In the genomic region with DNA sequence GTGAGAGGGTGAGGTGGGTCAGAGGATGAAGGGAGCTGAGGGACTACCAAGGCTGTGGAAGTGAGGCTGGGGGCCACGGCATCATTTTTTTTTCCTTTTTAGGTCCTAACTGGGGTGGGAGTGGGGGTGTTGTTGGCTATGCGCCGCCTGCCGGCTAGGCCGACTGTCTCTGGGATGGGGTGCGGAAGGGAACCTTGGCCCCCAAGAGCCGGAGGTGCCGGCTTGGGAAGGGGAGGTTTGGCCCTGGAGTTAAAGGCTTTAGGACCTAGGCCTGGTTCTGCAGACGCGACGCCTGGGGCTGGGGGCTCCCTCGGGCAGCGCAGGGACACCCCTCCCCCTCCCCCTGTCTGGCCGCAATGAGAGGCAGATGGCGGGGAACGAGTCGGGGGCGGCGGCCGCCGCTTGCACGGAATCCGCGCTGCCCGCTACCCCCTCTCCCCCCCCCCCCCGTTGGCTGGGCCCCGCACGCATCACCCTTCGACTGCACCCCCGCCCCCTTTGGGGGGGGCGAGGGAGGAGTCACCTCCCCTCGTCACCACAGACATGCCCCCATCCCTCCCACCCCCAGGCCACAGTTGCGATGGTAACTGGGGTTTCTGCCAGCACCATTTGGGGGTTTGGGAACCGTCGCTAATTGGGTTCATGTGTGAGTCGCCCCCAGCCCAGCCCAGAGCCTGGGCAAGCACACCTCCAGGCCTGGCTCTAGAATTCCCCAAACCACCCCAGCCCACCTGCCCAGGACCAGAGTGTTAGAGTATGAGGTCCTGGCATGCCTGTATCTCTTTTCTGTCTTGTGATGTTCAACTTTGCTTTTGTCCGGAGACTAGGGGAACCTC, we compare ENCODE assay signal across 8 mouse cellular contexts. TPM values are rescaled to one million over a fixed set of nuclear protein-coding genes. Genes with fewer than 3 reads are reported as not detected.
DNase-seq lines count a peak whose midpoint lies in the region; ATAC-seq and TF ChIP-seq lines count a peak whose summit lies in the region.

No protein-coding gene starts in this region.

- under 1% methylated on average over 24 of the region's 37 CpGs for WGBS in forebrain, embryonic 10.5 days
- 2% methylated on average over 18 of the region's 37 CpGs for WGBS in liver, embryonic 13.5 days (ENCODE audit: insufficient replicate concordance)
- 3% methylated on average over 28 of the region's 37 CpGs for WGBS in olfactory bulb, adult 2 months

- H3K4me3 ChIP-seq in E14TG2a.4 (replicated peaks; ENCODE audit: low read length) = peak overlapping the region; percentile 84
- H3K4me3 ChIP-seq in forebrain, embryonic 10.5 days = peak overlapping the region; percentile 72
- H3K4me3 ChIP-seq in liver, embryonic 13.5 days (replicated peaks) = peak overlapping the region; percentile 46
- peak overlapping the region; percentile 36 for H3K4me3 ChIP-seq in olfactory bulb, adult 2 months (ENCODE audit: insufficient read depth, low read depth, low read length)

- H3K4me1 ChIP-seq in E14TG2a.4 (replicated peaks; ENCODE audit: low read depth, low read length) = peaks cover 76% of the 10 kb centered on the region
- H3K4me1 ChIP-seq in forebrain, embryonic 10.5 days = peaks cover 74% of the 10 kb centered on the region
- H3K4me1 ChIP-seq in liver, embryonic 13.5 days (replicated peaks) = peaks cover 41% of the 10 kb centered on the region
- H3K4me1 ChIP-seq in olfactory bulb, adult 2 months (ENCODE audit: control insufficient read depth, insufficient read depth, low read length) = peaks cover 31% of the 10 kb centered on the region

- peak overlapping the region; percentile 98 for H3K27ac ChIP-seq in forebrain, embryonic 10.5 days
- H3K27ac ChIP-seq in liver, embryonic 13.5 days = peak overlapping the region; percentile 23; the same call in 1 of the 2 replicates
- no peak overlapping the region for H3K27ac ChIP-seq in olfactory bulb, adult 2 months (ENCODE audit: insufficient read depth, low read depth, low read length)

- no peak for TF ChIP-seq CTCF in E14TG2a.4 (conservative IDR thresholded peaks at IDR 0.05; ENCODE audit: low read length)
- TF ChIP-seq CTCF in olfactory bulb, adult 2 months (IDR thresholded peaks at IDR 0.05; ENCODE audit: insufficient read depth, low read depth, low read length) = 0 out of 2 replicates have a peak, but pooled peaks have one; percentile 0

- H3K9me3 ChIP-seq in E14TG2a.4 (ENCODE audit: low read length) = no peaks in the 10 kb centered on the region
- H3K9me3 ChIP-seq in forebrain, embryonic 10.5 days = no peaks in the 10 kb centered on the region
- H3K9me3 ChIP-seq in liver, embryonic 13.5 days (replicated peaks) = no peaks in the 10 kb centered on the region

- peaks cover 36% of the 10 kb centered on the region for H3K36me3 ChIP-seq in E14TG2a.4 (ENCODE audit: insufficient read depth, low read length)
- H3K36me3 ChIP-seq in forebrain, embryonic 10.5 days (replicated peaks) = peaks cover 39% of the 10 kb centered on the region
- H3K36me3 ChIP-seq in liver, embryonic 13.5 days = no peaks in the 10 kb centered on the region

- TF ChIP-seq POLR2A in olfactory bulb, adult 2 months (IDR thresholded peaks at IDR 0.05; ENCODE audit: insufficient read depth, low read depth, low read length) = no peak

- H3K9ac ChIP-seq in liver, embryonic 13.5 days = no peak overlapping the region

- H3K27me3 ChIP-seq in E14TG2a.4 (ENCODE audit: insufficient read depth, low read length) = peaks cover 23% of the 10 kb centered on the region
- H3K27me3 ChIP-seq in forebrain, embryonic 10.5 days (ENCODE audit: poor library complexity, severe bottlenecking) = peaks cover 37% of the 10 kb centered on the region
- peaks cover 85% of the 10 kb centered on the region for H3K27me3 ChIP-seq in liver, embryonic 13.5 days

- peak overlapping the region; percentile 49 for H3K4me2 ChIP-seq in liver, embryonic 13.5 days

- no peak for ATAC-seq in liver, embryonic 13.5 days (ENCODE audit: low read depth)
- ATAC-seq in activated CD4-positive, CD25-positive, alpha-beta regulatory T cell, adult 4 months = no peak

- peak; percentile 82 to 85 for DNase-seq in cerebellum, postnatal 10 days
- no peak for DNase-seq in cerebellum, adult 9-11 months
- peak; percentile 65 for DNase-seq in forebrain, embryonic 10.5 days (ENCODE audit: extremely low spot score, low spot score)
- DNase-seq in heart, postnatal 4 days = peak; percentile 49
- no peak for DNase-seq in liver, embryonic 13.5 days

RNA-seq across cellular contexts. Expression of gene Nfatc4, which starts 2.5 kb away (rescaled TPM):
- 37.9 and 39.1 TPM in 2 replicates for polyA plus RNA-seq in forebrain, embryonic 10.5 days (2016; fragmentation: Nextera tagmentation; extraction: Ambion mirVana)
- total RNA-seq in heart, postnatal 4 days (2021) = 10 to 100 TPM; 12.7 to 13.3 TPM
- 1.5 and 1.8 TPM in 2 replicates for polyA plus RNA-seq in liver, embryonic 13.5 days (2015; fragmentation: Nextera tagmentation; extraction: Ambion mirVana)
- polyA plus RNA-seq in olfactory bulb, adult 2 months (2012; ENCODE audit: insufficient read depth, insufficient read length, low replicate concordance, missing spikeins) = not detected in 2 replicates
- polyA plus RNA-seq in activated CD4-positive, CD25-positive, alpha-beta regulatory T cell, adult 4 months (2017; shearing (Covaris generic)) = not detected

RNA-seq across cellular contexts. Expression of gene Nynrin, which starts 28.4 kb away (rescaled TPM):
- polyA plus RNA-seq in forebrain, embryonic 10.5 days (2016; fragmentation: Nextera tagmentation; extraction: Ambion mirVana) = 24.5 and 25.8 TPM in 2 replicates
- total RNA-seq in heart, postnatal 4 days (2021) = 10 to 100 TPM; 36.0 to 36.3 TPM
- polyA plus RNA-seq in liver, embryonic 13.5 days (2015; fragmentation: Nextera tagmentation; extraction: Ambion mirVana) = 2.2 and 3.1 TPM in 2 replicates
- not detected in 2 replicates for polyA plus RNA-seq in olfactory bulb, adult 2 months (2012; ENCODE audit: insufficient read depth, insufficient read length, low replicate concordance, missing spikeins)
- polyA plus RNA-seq in activated CD4-positive, CD25-positive, alpha-beta regulatory T cell, adult 4 months (2017; shearing (Covaris generic)) = under 1 TPM in 1 of 2 experiments, not detected in 1; 0.08 TPM

RNA-seq across cellular contexts. Expression of gene Ripk3, which starts 36.8 kb away (rescaled TPM):
- 8.0 and 10.2 TPM in 2 replicates for polyA plus RNA-seq in forebrain, embryonic 10.5 days (2016; fragmentation: Nextera tagmentation; extraction: Ambion mirVana)
- 10 to 100 TPM; 10.6 to 14.0 TPM for total RNA-seq in heart, postnatal 4 days (2021)
- 20.4 and 22.1 TPM in 2 replicates for polyA plus RNA-seq in liver, embryonic 13.5 days (2015; fragmentation: Nextera tagmentation; extraction: Ambion mirVana)
- not detected in 2 replicates for polyA plus RNA-seq in olfactory bulb, adult 2 months (2012; ENCODE audit: insufficient read depth, insufficient read length, low replicate concordance, missing spikeins)
- polyA plus RNA-seq in activated CD4-positive, CD25-positive, alpha-beta regulatory T cell, adult 4 months (2017; shearing (Covaris generic)) = 10 to 100 TPM; 94.3 to 99.3 TPM

RNA-seq across cellular contexts. Expression of gene Adcy4, which starts 41.5 kb away (rescaled TPM):
- polyA plus RNA-seq in forebrain, embryonic 10.5 days (2016; fragmentation: Nextera tagmentation; extraction: Ambion mirVana) = 4.6 and 5.4 TPM in 2 replicates
- 10 to 100 TPM; 18.9 to 22.3 TPM for total RNA-seq in heart, postnatal 4 days (2021)
- 1.8 and 2.2 TPM in 2 replicates for polyA plus RNA-seq in liver, embryonic 13.5 days (2015; fragmentation: Nextera tagmentation; extraction: Ambion mirVana)
- not detected in 2 replicates for polyA plus RNA-seq in olfactory bulb, adult 2 months (2012; ENCODE audit: insufficient read depth, insufficient read length, low replicate concordance, missing spikeins)
- under 1 TPM in 1 of 2 experiments, not detected in 1; 0.08 TPM for polyA plus RNA-seq in activated CD4-positive, CD25-positive, alpha-beta regulatory T cell, adult 4 months (2017; shearing (Covaris generic))

RNA-seq across cellular contexts. Expression of gene Cbln3, which starts 58.8 kb away (rescaled TPM):
- polyA plus RNA-seq in forebrain, embryonic 10.5 days (2016; fragmentation: Nextera tagmentation; extraction: Ambion mirVana) = 0.10 and 0.12 TPM in 2 replicates
- total RNA-seq in heart, postnatal 4 days (2021) = under 1 TPM; 0.62 to 0.65 TPM
- 0.10 and 0.13 TPM in 2 replicates for polyA plus RNA-seq in liver, embryonic 13.5 days (2015; fragmentation: Nextera tagmentation; extraction: Ambion mirVana)
- polyA plus RNA-seq in olfactory bulb, adult 2 months (2012; ENCODE audit: insufficient read depth, insufficient read length, low replicate concordance, missing spikeins) = not detected in 2 replicates
- polyA plus RNA-seq in activated CD4-positive, CD25-positive, alpha-beta regulatory T cell, adult 4 months (2017; shearing (Covaris generic)) = under 1 TPM in 1 of 2 experiments, not detected in 1; 0.24 TPM

Comparison
In these comparisons a context has a peak if more than half of its experiments do, and no peak if none do; other contexts are left out.
1. DNase-seq: peak in cerebellum, postnatal 10 days (2 of 2), forebrain, embryonic 10.5 days (single experiment) and heart, postnatal 4 days (single experiment); none in cerebellum, adult 9-11 months (single experiment) and liver, embryonic 13.5 days (single experiment).
2. RNA of gene Nfatc4, which starts 2.5 kb away (polyA plus RNA-seq): 37.9 to 39.1 TPM in forebrain, embryonic 10.5 days; 1.5 to 1.8 TPM in liver, embryonic 13.5 days, not detected in olfactory bulb, adult 2 months and not detected in activated CD4-positive, CD25-positive, alpha-beta regulatory T cell, adult 4 months; every median in the first group is over 10 times any median in the second.
3. Peak in every context shown above with its lines, with median percentiles within 50 percentile points of each other: H3K4me3 ChIP-seq.